Mouse (Mus musculus): Measurements from ENCODE around the gene Slc4a4.

- TF ChIP-seq EP300 (IDR thresholded peaks at IDR 0.05; ENCODE audit: low read depth) (no peak), CTCF (IDR thresholded peaks at IDR 0.05; ENCODE audit: low read depth) (no peak)
Observed at GRCm38 (mm10) chr5:88917221-88917620, 30.6 kb downstream of the Slc4a4 start.
